Mouse (Mus musculus): ENCODE results near the gene Slc17a4. TPM values are rescaled to one million over a fixed set of nuclear protein-coding genes. Genes with fewer than 3 reads are reported as not detected.
A peak's percentile ranks its signal among the peaks of the same experiment; 100 is the strongest.

Gene Slc17a4
- not detected in 2 replicates for polyA plus RNA-seq (2015; fragmentation: Nextera tagmentation; extraction: Ambion mirVana)

- peak within 1 kb of the TSS; percentile 74 for H3K27ac ChIP-seq (replicated peaks)
- H3K4me3 ChIP-seq = no peak within 1 kb of the TSS
- no peak for ATAC-seq (ENCODE audit: extremely low read depth, insufficient number of reproducible peaks, low FRiP score, low TSS enrichment)
- H3K4me2 ChIP-seq = peak within 1 kb of the TSS; percentile 24
- H3K4me1 ChIP-seq = peaks cover 44% of the 10 kb centered on the region
- H3K36me3 ChIP-seq = no peaks in the 10 kb centered on the region
- WGBS = 43% methylated on average over 9 of the region's 9 CpGs
- no peaks in the 10 kb centered on the region; the same call in 1 of the 2 replicates for H3K27me3 ChIP-seq (replicated peaks)
- H3K9ac ChIP-seq = no peak within 1 kb of the TSS
- no peaks in the 10 kb centered on the region for H3K9me3 ChIP-seq
Measured at GRCm38 (mm10) chr13:23914376-23915167, at the start of gene Slc17a4. TSS of gene Slc17a4 (minus strand) at chr13:23915009.

- Histone ChIP-seq H3K27ac (replicated peaks) (no peak overlapping the region), H3K4me1 (0 out of 2 replicates have a peak, but pooled peaks cover 3% of the 10 kb centered on the region), H3K4me2 (no peak overlapping the region), H3K36me3 (no peaks in the 10 kb centered on the region), H3K27me3 (replicated peaks) (no peaks in the 10 kb centered on the region), H3K9me3 (no peaks in the 10 kb centered on the region), H3K4me3 (no peak overlapping the region), H3K9ac (no peak overlapping the region)
- 17% methylated on average over 2 of the region's 2 CpGs for WGBS
- ATAC-seq (ENCODE audit: extremely low read depth, insufficient number of reproducible peaks, low FRiP score, low TSS enrichment) = no peak
Measured at GRCm38 (mm10) chr13:23959776-23960175, 45.0 kb upstream of the Slc17a4 start.

- ATAC-seq (ENCODE audit: extremely low read depth, insufficient number of reproducible peaks, low FRiP score, low TSS enrichment) = no peak
- no peaks in the 10 kb centered on the region for H3K4me1 ChIP-seq
- H3K27ac ChIP-seq (replicated peaks) = no peak overlapping the region
- H3K27me3 ChIP-seq (replicated peaks) = peaks cover 7% of the 10 kb centered on the region; the same call in 1 of the 2 replicates
- no peaks in the 10 kb centered on the region for H3K9me3 ChIP-seq
- 54% methylated on average over 3 of the region's 3 CpGs for WGBS
- H3K4me2 ChIP-seq = no peak overlapping the region
- H3K4me3 ChIP-seq = no peak overlapping the region
- no peak overlapping the region for H3K9ac ChIP-seq
- H3K36me3 ChIP-seq = no peaks in the 10 kb centered on the region
Measured at GRCm38 (mm10) chr13:23950928-23951327, 36.1 kb upstream of the Slc17a4 start.

- Histone ChIP-seq H3K27me3 (replicated peaks) (peaks cover 7% of the 10 kb centered on the region; the same call in 1 of the 2 replicates), H3K27ac (replicated peaks) (no peak overlapping the region), H3K4me2 (no peak overlapping the region), H3K4me1 (no peaks in the 10 kb centered on the region), H3K36me3 (no peaks in the 10 kb centered on the region), H3K4me3 (no peak overlapping the region), H3K9ac (no peak overlapping the region), H3K9me3 (no peaks in the 10 kb centered on the region)
- 65% methylated on average over 14 of the region's 14 CpGs for WGBS
- no peak for ATAC-seq (ENCODE audit: extremely low read depth, insufficient number of reproducible peaks, low FRiP score, low TSS enrichment)
Measured at GRCm38 (mm10) chr13:23949484-23950246, 34.9 kb upstream of the Slc17a4 start.

GRCm38 (mm10) chr13:23946254-23946653, 31.4 kb upstream of the Slc17a4 start:
- Histone ChIP-seq H3K9ac (no peak overlapping the region), H3K4me3 (no peak overlapping the region), H3K27me3 (replicated peaks) (peaks cover 11% of the 10 kb centered on the region; the same call in 1 of the 2 replicates), H3K9me3 (no peaks in the 10 kb centered on the region), H3K36me3 (no peaks in the 10 kb centered on the region), H3K4me2 (no peak overlapping the region), H3K27ac (replicated peaks) (no peak overlapping the region), H3K4me1 (no peaks in the 10 kb centered on the region)
- no peak for ATAC-seq (ENCODE audit: extremely low read depth, insufficient number of reproducible peaks, low FRiP score, low TSS enrichment)
- WGBS = 48% methylated on average over 2 of the region's 2 CpGs

- no peak overlapping the region for H3K9ac ChIP-seq
- peaks cover 7% of the 10 kb centered on the region; the same call in 1 of the 2 replicates for H3K4me1 ChIP-seq
- 40% methylated on average over 2 of the region's 2 CpGs for WGBS
- no peak overlapping the region for H3K4me2 ChIP-seq
- no peaks in the 10 kb centered on the region for H3K36me3 ChIP-seq
- H3K4me3 ChIP-seq = no peak overlapping the region
- H3K27ac ChIP-seq (replicated peaks) = no peak overlapping the region
- H3K9me3 ChIP-seq = no peaks in the 10 kb centered on the region
- H3K27me3 ChIP-seq (replicated peaks) = peaks cover 11% of the 10 kb centered on the region; the same call in 1 of the 2 replicates
- ATAC-seq (ENCODE audit: extremely low read depth, insufficient number of reproducible peaks, low FRiP score, low TSS enrichment) = no peak
Measured at GRCm38 (mm10) chr13:23942861-23943260, 28.1 kb upstream of the Slc17a4 start.

- no peak for ATAC-seq (ENCODE audit: extremely low read depth, insufficient number of reproducible peaks, low FRiP score, low TSS enrichment)
- Histone ChIP-seq H3K4me1 (peaks cover 7% of the 10 kb centered on the region; the same call in 1 of the 2 replicates), H3K27me3 (replicated peaks) (0 out of 2 replicates have a peak, but pooled peaks cover 3% of the 10 kb centered on the region), H3K9ac (no peak overlapping the region), H3K27ac (replicated peaks) (0 out of 2 replicates have a peak overlapping the region, but pooled peaks have one; percentile 6), H3K9me3 (no peaks in the 10 kb centered on the region), H3K36me3 (no peaks in the 10 kb centered on the region), H3K4me2 (no peak overlapping the region), H3K4me3 (no peak overlapping the region)
- WGBS = 39% methylated on average over 6 of the region's 6 CpGs
Measured at GRCm38 (mm10) chr13:23940291-23940690, 25.5 kb upstream of the Slc17a4 start.

- no peak overlapping the region for H3K27ac ChIP-seq (replicated peaks)
- no peak for ATAC-seq (ENCODE audit: extremely low read depth, insufficient number of reproducible peaks, low FRiP score, low TSS enrichment)
- no peak overlapping the region for H3K9ac ChIP-seq
- peaks cover 7% of the 10 kb centered on the region; the same call in 1 of the 2 replicates for H3K4me1 ChIP-seq
- 82% methylated on average over 1 of the region's 1 CpGs for WGBS
- 0 out of 2 replicates have a peak, but pooled peaks cover 4% of the 10 kb centered on the region for H3K9me3 ChIP-seq
- no peak overlapping the region for H3K4me3 ChIP-seq
- no peak overlapping the region for H3K4me2 ChIP-seq
- H3K27me3 ChIP-seq (replicated peaks) = 0 out of 2 replicates have a peak, but pooled peaks cover 3% of the 10 kb centered on the region
- no peaks in the 10 kb centered on the region for H3K36me3 ChIP-seq
Measured at GRCm38 (mm10) chr13:23938699-23939098, 23.9 kb upstream of the Slc17a4 start.

- WGBS = 86% methylated on average over 10 of the region's 10 CpGs
- ATAC-seq (ENCODE audit: extremely low read depth, insufficient number of reproducible peaks, low FRiP score, low TSS enrichment) = no peak
- no peak within 1 kb of the TSS for H3K4me3 ChIP-seq
- no peaks in the 10 kb centered on the region for H3K36me3 ChIP-seq
- H3K27me3 ChIP-seq (replicated peaks) = no peaks in the 10 kb centered on the region
- no peaks in the 10 kb centered on the region for H3K4me1 ChIP-seq
- no peak within 1 kb of the TSS for H3K9ac ChIP-seq
- H3K27ac ChIP-seq (replicated peaks) = no peak within 1 kb of the TSS
- H3K4me2 ChIP-seq = no peak within 1 kb of the TSS
- 0 out of 2 replicates have a peak, but pooled peaks cover 4% of the 10 kb centered on the region for H3K9me3 ChIP-seq
Measured at GRCm38 (mm10) chr13:23934211-23934520, 19.4 kb upstream of the Slc17a4 start, which contains the start of gene Hist1h2aa. TSS of gene Hist1h2aa (plus strand) at chr13:23934462.

GRCm38 (mm10) chr13:23933421-23934210, 18.8 kb upstream of the Slc17a4 start, which contains the start of gene Hist1h2ba:
TSS of gene Hist1h2ba (minus strand) at chr13:23934156.
- WGBS = 90% methylated on average over 39 of the region's 39 CpGs
- H3K9ac ChIP-seq = no peak within 1 kb of the TSS
- H3K9me3 ChIP-seq = 0 out of 2 replicates have a peak, but pooled peaks cover 4% of the 10 kb centered on the region
- no peak within 1 kb of the TSS for H3K4me2 ChIP-seq
- H3K27me3 ChIP-seq (replicated peaks) = no peaks in the 10 kb centered on the region
- ATAC-seq (ENCODE audit: extremely low read depth, insufficient number of reproducible peaks, low FRiP score, low TSS enrichment) = no peak
- no peak within 1 kb of the TSS for H3K4me3 ChIP-seq
- peaks cover under 1% of the 10 kb centered on the region; the same call in 1 of the 2 replicates for H3K4me1 ChIP-seq
- H3K27ac ChIP-seq (replicated peaks) = no peak within 1 kb of the TSS
- H3K36me3 ChIP-seq = no peaks in the 10 kb centered on the region

All from heart, embryonic 13.5 days (tissue).